Mouse (Mus musculus): ENCODE data around the gene Mapk8ip3.

DNA sequence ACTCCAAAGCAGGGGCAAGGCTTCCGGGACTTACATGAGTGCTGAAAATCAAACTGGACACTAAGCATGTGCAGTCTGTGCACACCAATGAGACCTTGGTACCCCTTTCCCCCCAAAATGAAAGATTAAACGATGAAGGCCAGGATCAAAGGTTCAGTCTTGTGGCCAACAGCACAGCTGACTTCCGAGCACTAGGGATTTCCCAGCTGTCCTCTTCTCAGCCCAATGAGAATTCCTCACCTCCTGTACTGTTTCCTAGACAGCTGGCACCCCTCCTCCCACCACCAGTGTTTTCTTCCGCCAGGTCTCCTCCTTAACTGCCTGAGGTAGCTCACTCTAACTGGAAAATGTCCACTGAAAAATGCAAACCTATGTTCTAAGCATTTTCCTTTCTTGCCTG, 3.6 kb downstream of the Mapk8ip3 start:
- TF ChIP-seq CTCF (IDR thresholded peaks at IDR 0.05; ENCODE audit: control insufficient read depth, insufficient read depth, insufficient replicate concordance, low read depth, low read length) (no peak), POLR2A (IDR thresholded peaks at IDR 0.05; ENCODE audit: control insufficient read depth, low read depth, low read length) (no peak)

Data from testis, adult 2 months (tissue).